Mouse (Mus musculus) liver, embryonic 14.5 days (tissue): Measurements from ENCODE around the gene Rasa2.

Source experiments
- CTCF ChIP-seq: IDR thresholded peaks from 2 replicates; pipeline ENCODE4 v1.5.1; 2016; ENCODE audit warnings: antibody characterized with exemption, low read depth, control low read depth
- EP300 ChIP-seq: IDR thresholded peaks from 2 replicates; pipeline ENCODE4 v1.6.1; 2016; ENCODE audit warnings: antibody characterized with exemption, low read depth

DNA sequence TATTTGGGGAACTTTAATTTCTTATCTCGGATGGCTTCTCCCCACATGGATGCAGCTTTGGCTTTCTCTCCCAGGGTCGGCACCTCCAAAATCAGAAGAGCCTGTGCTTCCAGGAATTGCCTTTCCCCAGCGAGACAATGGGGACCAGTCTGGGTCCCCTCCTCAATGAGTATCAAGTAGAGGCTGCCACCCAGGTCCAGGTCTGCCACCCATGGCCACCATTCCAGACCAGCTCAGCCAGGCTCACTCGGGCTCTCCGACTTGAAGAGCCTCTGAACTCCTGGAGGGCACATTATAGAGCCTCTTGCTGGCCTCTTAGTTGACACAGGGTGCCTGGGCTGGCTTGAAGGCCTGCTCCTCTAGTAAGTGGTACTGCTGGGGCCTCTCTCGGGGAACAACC, 97.9 kb downstream of the Rasa2 start:
- TF ChIP-seq CTCF (no peak), EP300 (no peak)
